Mouse (Mus musculus) embryonic facial prominence, embryonic 15.5 days (tissue): ENCODE measurements around the gene Rxrb. TPM values are rescaled to one million over a fixed set of nuclear protein-coding genes. Genes with fewer than 3 reads are reported as not detected.

ENCODE experiments used
- ATAC-seq: fragments of 200-750 bp; cut with Nextera tagmentation; 2 replicates; pipeline ENCODE4 v1.8.0; 2017; ENCODE audit warnings: low read depth, moderate TSS enrichment; ENCODE audit not compliant: insufficient number of reproducible peaks, low FRiP score, low TSS enrichment
- H3K27ac ChIP-seq: fragments of 300-500 bp; sonication (generic); replicated peaks from 2 replicates; pipeline ENCODE4 v1.5.1; 2015; ENCODE audit warnings: mild to moderate bottlenecking, inconsistent platforms
- H3K27me3 ChIP-seq: fragments of 300-500 bp; sonication (generic); 2 replicates; pipeline ENCODE4 v1.6.1; 2015; ENCODE audit warnings: inconsistent platforms
- H3K36me3 ChIP-seq: fragments of 300-500 bp; sonication (generic); 2 replicates; pipeline ENCODE4 v1.6.1; 2015; ENCODE audit warnings: mild to moderate bottlenecking, inconsistent platforms
- H3K4me1 ChIP-seq: fragments of 300-500 bp; sonication (generic); 2 replicates; pipeline ENCODE4 v1.6.1; 2015; ENCODE audit warnings: inconsistent platforms
- H3K4me2 ChIP-seq: fragments of 300-500 bp; sonication (generic); replicated peaks from 2 replicates; pipeline ENCODE4 v1.6.1; 2015; ENCODE audit warnings: mild to moderate bottlenecking, inconsistent platforms
- H3K4me3 ChIP-seq: fragments of 300-500 bp; sonication (generic); replicated peaks from 2 replicates; pipeline ENCODE4 v1.5.1; 2015; ENCODE audit warnings: mild to moderate bottlenecking, inconsistent platforms
- H3K9ac ChIP-seq: fragments of 300-500 bp; sonication (generic); 2 replicates; pipeline ENCODE4 v1.6.1; 2015; ENCODE audit warnings: inconsistent platforms
- H3K9me3 ChIP-seq: fragments of 300-500 bp; sonication (generic); replicated peaks from 2 replicates; pipeline ENCODE4 v1.6.1; 2016; ENCODE audit warnings: inconsistent platforms
- WGBS: fragments of 180-500 bp; shearing (Covaris S2); methylation state at CpG from one replicate; pipeline ENCODE4 v1.1.7; 2015; 5-methylcytosine and 5-hydroxymethylcytosine counted together
- microRNA counts: library from miRNA; unstranded; fragments of <30 nt; microRNA quantifications from one replicate; lab custom pipeline; 2016
- microRNA-seq: library from miRNA; unstranded; fragments of <30 nt; microRNA quantifications from one replicate; pipeline ENCODE4, GENCODE M21; 2016; ENCODE audit warnings: borderline number of aligned reads
- polyA plus RNA-seq: library from polyadenylated mRNA; unstranded; fragments of >200 nt; fragmentation: Nextera tagmentation; extraction: Ambion mirVana; gene quantifications from 2 replicates; pipeline ENCODE4 v1.2.1, GENCODE M21; 2015

The Rxrb gene
- polyA plus RNA-seq, 1 experiment from 2014 or later, result 54.6 TPM

- H3K4me2 ChIP-seq, result no peak overlapping the region
- H3K4me3 ChIP-seq, result no peak overlapping the region
- no peaks in the 10 kb centered on the region for H3K36me3 ChIP-seq
- no peak overlapping the region for H3K27ac ChIP-seq
- WGBS, result 60% methylated on average over 5 of the region's 5 CpGs
- H3K4me1 ChIP-seq, result no peaks in the 10 kb centered on the region
- no peak overlapping the region for H3K9ac ChIP-seq
- H3K9me3 ChIP-seq, result no peaks in the 10 kb centered on the region
- no peak for ATAC-seq
- peaks cover 14% of the 10 kb centered on the region for H3K27me3 ChIP-seq
Observed at GRCm38 (mm10) chr17:34072091-34072490, 40.5 kb downstream of the Rxrb start.

- Histone ChIP-seq H3K4me3 (no peak overlapping the region), H3K27ac (no peak overlapping the region), H3K9ac (no peak overlapping the region), H3K4me1 (no peaks in the 10 kb centered on the region), H3K36me3 (no peaks in the 10 kb centered on the region), H3K27me3 (peaks cover 19% of the 10 kb centered on the region), H3K4me2 (no peak overlapping the region), H3K9me3 (no peaks in the 10 kb centered on the region)
- 36% methylated on average over 7 of the region's 7 CpGs for WGBS
- no peak for ATAC-seq
Observed at GRCm38 (mm10) chr17:34075271-34075670, 43.7 kb downstream of the Rxrb start.

- Histone ChIP-seq H3K4me2 (no peak overlapping the region), H3K27me3 (peaks cover 19% of the 10 kb centered on the region)
- no peak for ATAC-seq
Observed at GRCm38 (mm10) chr17:34077549-34077948, 45.9 kb downstream of the Rxrb start.

GRCm38 (mm10) chr17:34078148-34078547 lies 46.5 kb downstream of the Rxrb start:
- no peak overlapping the region for H3K27ac ChIP-seq
- no peak overlapping the region for H3K4me3 ChIP-seq
- WGBS, result 58% methylated on average over 4 of the region's 4 CpGs
- no peak overlapping the region for H3K9ac ChIP-seq
- ATAC-seq, result no peak
- no peaks in the 10 kb centered on the region for H3K4me1 ChIP-seq
- H3K9me3 ChIP-seq, result no peaks in the 10 kb centered on the region
- no peak overlapping the region for H3K4me2 ChIP-seq
- H3K36me3 ChIP-seq, result no peaks in the 10 kb centered on the region
- H3K27me3 ChIP-seq, result peaks cover 19% of the 10 kb centered on the region

More at GRCm38 (mm10) chr17:34077549-34077948, 45.9 kb downstream of the Rxrb start:
- 1% methylated on average over 9 of the region's 9 CpGs for WGBS
- Histone ChIP-seq H3K9me3 (no peaks in the 10 kb centered on the region), H3K36me3 (no peaks in the 10 kb centered on the region), H3K4me3 (no peak overlapping the region), H3K27ac (no peak overlapping the region), H3K4me1 (no peaks in the 10 kb centered on the region), H3K9ac (no peak overlapping the region)

GRCm38 (mm10) chr17:34079002-34079401 lies 47.4 kb downstream of the Rxrb start:
- WGBS, result 85% methylated on average over 11 of the region's 11 CpGs
- H3K9ac ChIP-seq, result no peak overlapping the region
- ATAC-seq, result no peak

GRCm38 (mm10) chr17:34079621-34080020 lies 48.0 kb downstream of the Rxrb start:
- WGBS, result 11% methylated on average over 5 of the region's 5 CpGs
- Histone ChIP-seq H3K4me1 (no peaks in the 10 kb centered on the region), H3K36me3 (no peaks in the 10 kb centered on the region), H3K9me3 (no peaks in the 10 kb centered on the region), H3K9ac (no peak overlapping the region), H3K27ac (no peak overlapping the region), H3K4me2 (no peak overlapping the region), H3K4me3 (no peak overlapping the region), H3K27me3 (peaks cover 19% of the 10 kb centered on the region)
- peak; percentile 76; the same call in 1 of the 2 replicates for ATAC-seq

More at GRCm38 (mm10) chr17:34079002-34079401, 47.4 kb downstream of the Rxrb start:
- no peak overlapping the region for H3K27ac ChIP-seq
- no peak overlapping the region for H3K4me3 ChIP-seq
- H3K27me3 ChIP-seq, result peaks cover 19% of the 10 kb centered on the region
- no peak overlapping the region for H3K4me2 ChIP-seq
- H3K9me3 ChIP-seq, result no peaks in the 10 kb centered on the region
- no peaks in the 10 kb centered on the region for H3K36me3 ChIP-seq
- H3K4me1 ChIP-seq, result no peaks in the 10 kb centered on the region

- Histone ChIP-seq H3K27ac (no peak overlapping the region), H3K36me3 (no peaks in the 10 kb centered on the region), H3K4me1 (no peaks in the 10 kb centered on the region), H3K4me2 (no peak overlapping the region), H3K9ac (no peak overlapping the region), H3K27me3 (no peaks in the 10 kb centered on the region), H3K9me3 (no peaks in the 10 kb centered on the region), H3K4me3 (no peak overlapping the region)
- 8% methylated on average over 8 of the region's 8 CpGs for WGBS
- no peak for ATAC-seq
Observed at GRCm38 (mm10) chr17:34083104-34083503, 51.5 kb downstream of the Rxrb start.

GRCm38 (mm10) chr17:34087386-34087785 lies 55.8 kb downstream of the Rxrb start:
- 40% methylated on average over 2 of the region's 2 CpGs for WGBS
- no peaks in the 10 kb centered on the region for H3K4me1 ChIP-seq

More at GRCm38 (mm10) chr17:34087386-34087785, 55.8 kb downstream of the Rxrb start:
- Histone ChIP-seq H3K4me3 (no peak overlapping the region), H3K27me3 (no peaks in the 10 kb centered on the region), H3K27ac (no peak overlapping the region), H3K36me3 (no peaks in the 10 kb centered on the region), H3K4me2 (no peak overlapping the region), H3K9ac (no peak overlapping the region), H3K9me3 (0 out of 2 replicates have a peak, but pooled peaks cover 2% of the 10 kb centered on the region)
- ATAC-seq, result no peak

MicroRNAs encoded within 50 kb of the gene (microRNA counts, 519-probe panel; counts per million panel counts)
- microRNA mmu-miR-219 (lab: Ali Mortazavi, UCI), result 1,314 counts per million, percentile 7 among the panel's probes with 10 or more counts

Small RNA genes within 50 kb of the gene (microRNA-seq; reads per million reads assigned to microRNA genes)
- gene Mir219a-1 (0.86 reads per million), gene Mir219c (not detected)

Other genes starting within 250 kb of the Rxrb start
- gene Angptl4, start 250.0 kb upstream of the Rxrb start, polyA plus RNA-seq, result 58.8 and 67.2 TPM in 2 replicates
- gene Kank3, start 221.3 kb upstream of the Rxrb start, polyA plus RNA-seq, result 45.3 and 45.8 TPM in 2 replicates
- 998 and 1,000 TPM in 2 replicates for gene Rps28, start 207.2 kb upstream of the Rxrb start, polyA plus RNA-seq
- gene Ndufa7, start 207.2 kb upstream of the Rxrb start, polyA plus RNA-seq, result 432 and 453 TPM in 2 replicates
- 57.3 and 59.6 TPM in 2 replicates for gene Cd320, start 188.7 kb upstream of the Rxrb start, polyA plus RNA-seq
- gene Gm7029, start 158.0 kb upstream of the Rxrb start, polyA plus RNA-seq, result not detected in 2 replicates
- gene Kifc1, start 141.2 kb upstream of the Rxrb start, polyA plus RNA-seq, result 6.7 and 6.8 TPM in 2 replicates
- 0.55 and 0.58 TPM in 2 replicates for gene Platr17, start 126.7 kb upstream of the Rxrb start, polyA plus RNA-seq
- 48.5 and 51.7 TPM in 2 replicates for gene Daxx, start 122.4 kb upstream of the Rxrb start, polyA plus RNA-seq
- 40.2 and 49.3 TPM in 2 replicates for gene Tapbp, start 115.9 kb upstream of the Rxrb start, polyA plus RNA-seq
- gene Zbtb22, start 115.9 kb upstream of the Rxrb start, polyA plus RNA-seq, result 15.8 and 17.8 TPM in 2 replicates
- gene Rgl2, start 102.3 kb upstream of the Rxrb start, polyA plus RNA-seq, result 57.1 and 64.4 TPM in 2 replicates
- gene Pfdn6, start 91.5 kb upstream of the Rxrb start, polyA plus RNA-seq, result 145 and 163 TPM in 2 replicates
- 36.2 and 36.5 TPM in 2 replicates for gene Wdr46, start 91.2 kb upstream of the Rxrb start, polyA plus RNA-seq
- 6.0 and 8.5 TPM in 2 replicates for gene B3galt4, start 80.3 kb upstream of the Rxrb start, polyA plus RNA-seq
- 48.9 and 57.2 TPM in 2 replicates for gene Vps52, start 76.0 kb upstream of the Rxrb start, polyA plus RNA-seq
- gene Rps18, start 75.8 kb upstream of the Rxrb start, polyA plus RNA-seq, result 1,731 and 1,878 TPM in 2 replicates
- 29.0 and 31.1 TPM in 2 replicates for gene H2-K1, start 31.5 kb upstream of the Rxrb start, polyA plus RNA-seq
- 26.0 and 26.9 TPM in 2 replicates for gene Ring1, start 7.1 kb upstream of the Rxrb start, polyA plus RNA-seq
- gene H2-Ke6, start 3.8 kb upstream of the Rxrb start, polyA plus RNA-seq, result 54.1 and 57.4 TPM in 2 replicates
- gene Slc39a7, start 130 bp upstream of the Rxrb start, polyA plus RNA-seq, result 229 and 234 TPM in 2 replicates
- 53.2 and 64.3 TPM in 2 replicates for gene Col11a2, start 7.6 kb downstream of the Rxrb start, polyA plus RNA-seq
- gene H2-Oa, start 60.5 kb downstream of the Rxrb start, polyA plus RNA-seq, result 0.54 and 0.89 TPM in 2 replicates
- 14.0 and 15.3 TPM in 2 replicates for gene H2-DMa, start 87.7 kb downstream of the Rxrb start, polyA plus RNA-seq
- 118 and 122 TPM in 2 replicates for gene Brd2, start 90.8 kb downstream of the Rxrb start, polyA plus RNA-seq
- 0.61 and 0.93 TPM in 2 replicates for gene H2-DMb2, start 111.5 kb downstream of the Rxrb start, polyA plus RNA-seq
- 3.2 and 3.8 TPM in 2 replicates for gene H2-DMb1, start 121.3 kb downstream of the Rxrb start, polyA plus RNA-seq
- 10.7 and 11.9 TPM in 2 replicates for gene Tap1, start 155.7 kb downstream of the Rxrb start, polyA plus RNA-seq
- gene Psmb9, start 156.0 kb downstream of the Rxrb start, polyA plus RNA-seq, result 3.3 and 4.4 TPM in 2 replicates
- gene Psmb8, start 165.9 kb downstream of the Rxrb start, polyA plus RNA-seq, result 10.0 and 11.2 TPM in 2 replicates
- 6.4 and 7.5 TPM in 2 replicates for gene Tap2, start 171.7 kb downstream of the Rxrb start, polyA plus RNA-seq
- gene H2-Ob, start 207.1 kb downstream of the Rxrb start, polyA plus RNA-seq, result 0.17 and 0.43 TPM in 2 replicates
- 10.8 and 11.7 TPM in 2 replicates for gene H2-Ab1, start 225.9 kb downstream of the Rxrb start, polyA plus RNA-seq